Mouse (Mus musculus): ENCODE results near the gene Rpl22.

GRCm38 (mm10) chr4:152288398-152288945 is 37.1 kb upstream of the Rpl22 start:
- TF ChIP-seq JUN (IDR thresholded peaks at IDR 0.05; ENCODE audit: insufficient read depth, low read depth, low read length) = no peak
- TF ChIP-seq CTCF (conservative IDR thresholded peaks at IDR 0.05 in 1 of 2, IDR thresholded peaks at IDR 0.05 in 1 of 2; ENCODE audit: low read depth in 2 of 2, low read length in 2 of 2) = no peak
- TF ChIP-seq ZC3H11A (IDR thresholded peaks at IDR 0.05; ENCODE audit: low read depth, low read length) = no peak
- no peak for TF ChIP-seq USF1 (IDR thresholded peaks at IDR 0.05; ENCODE audit: low read depth, low read length)
- TF ChIP-seq MEF2A (IDR thresholded peaks at IDR 0.05; ENCODE audit: borderline replicate concordance, low read depth, low read length) = no peak
- TF ChIP-seq EP300 (IDR thresholded peaks at IDR 0.05; ENCODE audit: low read length) = no peak
- no peak for TF ChIP-seq CHD2 (IDR thresholded peaks at IDR 0.05; ENCODE audit: low read length)
- TF ChIP-seq RCOR1 (conservative IDR thresholded peaks at IDR 0.05; ENCODE audit: low read depth, low read length) = no peak
- no peak for TF ChIP-seq ZNF384 (IDR thresholded peaks at IDR 0.05; ENCODE audit: low read depth, low read length)
